Mouse (Mus musculus) lung, postnatal 14 days (tissue): Measurements from ENCODE around the gene Slc26a6.

ENCODE experiments used
- DNase-seq: peaks from one replicate; pipeline ENCODE4 v3.0.0; 2021

The Slc26a6 gene

DNA sequence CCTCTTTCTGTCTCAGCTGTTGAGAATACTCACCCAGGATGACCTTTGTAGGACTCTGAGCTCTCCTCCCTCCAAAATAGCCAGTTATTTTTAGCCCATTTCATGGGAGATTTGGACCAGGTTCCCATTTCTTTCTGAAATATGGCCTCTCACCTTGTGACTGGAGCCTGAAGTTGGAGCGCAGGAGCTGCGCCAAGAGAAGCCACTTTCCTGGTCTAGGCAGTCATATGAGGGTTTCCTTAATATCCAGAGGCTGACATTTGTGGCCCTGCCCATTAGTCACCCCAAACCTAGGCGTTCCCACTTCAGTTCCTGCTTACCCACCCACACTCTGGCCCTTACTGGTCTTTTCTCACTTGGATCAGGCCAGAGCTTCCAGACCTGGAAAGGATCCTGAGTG lies at the start of gene Slc26a6:
Slc26a6 (plus strand) TSS at position 308 of the 400 bp plus-strand sequence.
- DNase-seq, result no peak

DNA sequence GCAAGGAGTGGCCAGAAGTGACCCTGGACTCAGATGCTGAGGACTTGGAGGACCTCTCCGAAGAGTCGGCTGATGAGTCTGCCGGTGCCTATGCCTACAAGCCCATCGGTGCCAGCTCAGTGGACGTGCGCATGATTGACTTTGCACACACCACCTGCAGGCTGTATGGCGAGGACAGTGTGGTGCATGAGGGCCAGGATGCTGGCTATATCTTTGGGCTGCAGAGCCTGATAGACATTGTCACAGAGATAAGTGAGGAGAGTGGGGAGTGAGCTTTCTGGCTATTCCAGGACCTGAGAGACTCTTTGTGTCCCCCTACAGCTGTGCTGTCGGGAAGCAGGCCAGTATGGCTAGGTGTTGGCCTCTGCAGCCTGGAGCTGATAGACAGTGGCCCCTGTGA lies 47.3 kb upstream of the Slc26a6 start:
- DNase-seq, result no peak

- DNase-seq, result no peak
Observed at GRCm38 (mm10) chr9:108806379-108806778, 46.7 kb upstream of the Slc26a6 start.

- DNase-seq, result no peak
Observed at GRCm38 (mm10) chr9:108806831-108807230, 46.3 kb upstream of the Slc26a6 start.

DNA sequence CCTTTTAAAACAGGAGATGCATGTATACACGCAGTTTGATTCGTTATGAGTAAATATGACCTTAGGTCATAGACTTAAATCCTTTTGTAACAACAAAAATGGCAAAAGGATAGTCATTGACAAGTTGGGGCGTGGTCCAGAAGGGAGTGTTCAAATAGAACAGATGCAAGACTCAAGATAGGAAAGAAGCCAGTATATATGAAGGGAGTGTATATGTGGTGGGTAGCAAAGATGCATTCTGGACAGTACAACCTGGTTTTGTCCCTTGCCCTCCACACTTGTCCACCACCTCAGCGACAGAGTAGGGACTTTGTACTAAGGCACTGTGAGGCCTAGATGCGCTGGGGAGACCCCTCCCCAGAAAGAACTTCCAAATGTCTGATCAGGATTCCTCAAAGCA lies 45.4 kb upstream of the Slc26a6 start:
- DNase-seq, result no peak

GRCm38 (mm10) chr9:108808163-108808665 lies 44.9 kb upstream of the Slc26a6 start, which contains the start of gene Nckipsd:
Gene Nckipsd (plus strand): TSS chr9:108808368.
- DNase-seq, result peak; percentile 97

DNA sequence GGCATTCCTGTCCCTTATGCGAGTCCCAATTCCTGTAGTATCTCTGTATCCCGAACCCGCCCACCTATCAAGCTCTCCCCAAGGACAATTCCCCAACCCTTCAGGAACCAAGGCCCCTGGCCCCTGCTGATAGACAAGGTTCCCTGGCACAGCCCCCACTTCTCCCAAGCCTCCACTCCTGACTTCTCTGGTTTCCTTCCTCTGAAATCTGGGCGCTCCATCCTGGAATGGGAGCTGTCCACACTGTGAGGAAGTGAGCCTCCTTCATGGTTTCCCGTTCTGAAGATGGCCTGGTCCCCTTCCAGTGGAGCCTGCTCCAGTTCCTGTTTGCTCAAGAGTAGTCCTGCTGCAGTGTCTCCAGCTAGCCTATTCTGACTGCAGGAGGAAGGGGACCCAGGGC lies 43.9 kb upstream of the Slc26a6 start:
- DNase-seq, result peak; percentile 36

DNA sequence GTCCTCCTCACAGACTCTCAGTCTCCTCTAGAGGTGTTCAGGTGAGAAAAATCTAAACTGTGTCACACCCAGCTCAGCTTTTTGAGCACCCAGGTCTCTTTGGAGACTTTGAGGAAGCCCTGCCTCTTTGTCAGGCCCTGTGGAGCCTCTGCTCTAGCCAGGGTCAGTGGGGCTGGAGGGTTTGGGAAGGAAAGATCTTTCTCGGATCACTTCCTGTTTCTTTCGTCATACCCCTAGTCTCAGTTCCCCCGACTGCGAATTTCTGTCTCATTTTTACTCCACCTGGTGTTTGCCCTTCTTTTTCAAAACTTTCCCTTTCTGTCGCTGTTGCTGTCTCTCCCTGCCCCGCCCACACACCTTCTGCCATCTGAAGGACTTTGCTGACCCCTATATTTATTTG lies 43.4 kb upstream of the Slc26a6 start:
- DNase-seq, result no peak

DNA sequence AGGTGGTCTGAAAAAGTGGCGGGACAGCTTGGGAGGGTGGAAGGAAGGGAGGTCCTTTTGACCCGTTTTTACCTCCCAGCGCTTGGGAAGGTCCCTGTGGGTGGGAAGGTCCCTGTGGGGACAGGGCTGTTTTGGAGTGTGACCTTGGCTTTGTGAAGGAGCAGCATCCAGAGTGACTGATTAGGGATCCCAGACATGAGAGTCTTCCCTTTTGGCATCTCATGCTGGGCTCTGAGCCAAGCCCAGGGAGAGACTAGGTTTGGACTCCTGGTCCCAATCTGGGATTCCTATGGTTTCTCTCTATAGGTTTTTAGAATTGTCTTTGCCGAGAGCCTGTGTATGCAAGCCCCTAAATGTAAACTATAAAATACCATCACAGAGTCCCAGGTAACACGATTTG lies 42.6 kb upstream of the Slc26a6 start:
- no peak for DNase-seq

GRCm38 (mm10) chr9:108815557-108815956 lies 37.5 kb upstream of the Slc26a6 start:
- no peak for DNase-seq

DNA sequence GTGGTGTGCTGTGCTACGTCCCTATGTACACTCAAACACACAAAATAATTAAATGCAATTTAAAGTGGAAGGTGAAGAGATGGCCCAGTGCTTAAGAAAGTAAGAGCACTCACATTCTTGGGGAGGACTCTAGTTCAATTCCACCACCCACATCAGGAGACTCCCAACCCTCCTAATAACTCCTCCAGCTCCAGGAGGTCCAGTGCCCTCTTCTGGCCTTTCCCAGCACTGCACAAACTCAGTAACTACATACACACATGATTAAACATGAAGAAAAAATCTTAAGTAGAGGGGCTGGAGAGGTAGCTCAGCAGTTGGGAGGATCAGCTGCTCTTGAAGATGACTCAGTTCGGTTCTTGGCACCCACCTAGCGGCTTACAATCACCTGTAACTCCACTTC lies 33.6 kb upstream of the Slc26a6 start:
- DNase-seq, result peak; percentile 77

DNA sequence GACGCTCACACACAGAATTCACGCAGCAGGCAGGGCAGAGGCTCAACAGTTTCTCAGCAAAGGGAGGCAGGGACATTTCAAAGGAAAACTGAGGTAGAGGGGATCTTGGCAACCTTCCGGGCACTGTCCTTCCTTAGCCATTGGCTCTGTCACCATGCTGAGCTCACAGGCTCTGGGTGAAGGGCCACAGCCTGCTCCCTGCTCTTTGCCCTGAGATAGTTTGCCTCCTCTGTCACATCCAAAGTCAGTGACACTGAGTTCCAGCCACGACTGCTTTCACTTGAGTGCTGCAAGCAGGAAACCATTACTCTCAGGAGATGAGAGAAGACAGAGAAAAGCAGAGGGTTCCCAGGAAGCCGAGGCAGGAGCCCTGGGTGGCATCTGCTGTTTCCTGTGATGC lies 33.0 kb upstream of the Slc26a6 start:
- no peak for DNase-seq

GRCm38 (mm10) chr9:108824144-108824685 lies 28.9 kb upstream of the Slc26a6 start:
- no peak for DNase-seq

GRCm38 (mm10) chr9:108824755-108825413 lies 28.2 kb upstream of the Slc26a6 start:
- DNase-seq, result no peak

- DNase-seq, result no peak
Observed at GRCm38 (mm10) chr9:108825820-108826699, 27.0 kb upstream of the Slc26a6 start, which contains the start of gene Celsr3. Gene Celsr3 (plus strand): TSS chr9:108826320.

- peak; percentile 82 for DNase-seq
Observed at GRCm38 (mm10) chr9:108826700-108827340, 26.3 kb upstream of the Slc26a6 start.

DNA sequence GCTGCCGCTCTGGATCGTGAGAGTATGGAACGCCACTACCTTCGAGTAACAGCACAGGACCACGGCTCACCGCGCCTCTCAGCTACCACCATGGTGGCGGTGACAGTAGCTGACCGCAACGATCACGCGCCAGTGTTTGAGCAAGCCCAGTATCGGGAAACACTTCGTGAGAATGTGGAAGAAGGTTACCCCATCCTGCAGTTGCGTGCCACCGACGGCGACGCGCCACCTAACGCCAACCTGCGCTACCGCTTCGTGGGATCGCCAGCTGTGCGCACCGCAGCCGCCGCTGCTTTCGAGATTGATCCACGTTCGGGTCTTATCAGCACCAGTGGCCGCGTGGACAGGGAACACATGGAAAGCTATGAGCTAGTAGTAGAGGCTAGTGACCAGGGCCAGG lies 25.6 kb upstream of the Slc26a6 start:
- no peak for DNase-seq

DNA sequence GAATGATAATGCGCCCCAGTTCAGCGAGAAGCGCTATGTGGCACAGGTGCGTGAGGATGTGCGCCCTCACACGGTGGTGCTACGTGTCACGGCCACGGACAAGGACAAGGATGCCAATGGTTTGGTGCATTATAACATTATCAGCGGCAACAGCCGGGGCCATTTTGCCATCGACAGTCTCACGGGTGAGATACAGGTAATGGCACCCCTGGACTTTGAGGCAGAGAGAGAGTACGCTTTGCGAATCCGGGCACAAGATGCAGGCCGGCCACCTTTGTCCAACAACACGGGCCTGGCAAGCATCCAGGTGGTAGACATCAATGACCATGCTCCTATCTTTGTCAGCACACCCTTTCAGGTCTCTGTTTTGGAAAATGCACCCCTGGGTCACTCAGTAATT lies 25.2 kb upstream of the Slc26a6 start:
- DNase-seq, result no peak

DNA sequence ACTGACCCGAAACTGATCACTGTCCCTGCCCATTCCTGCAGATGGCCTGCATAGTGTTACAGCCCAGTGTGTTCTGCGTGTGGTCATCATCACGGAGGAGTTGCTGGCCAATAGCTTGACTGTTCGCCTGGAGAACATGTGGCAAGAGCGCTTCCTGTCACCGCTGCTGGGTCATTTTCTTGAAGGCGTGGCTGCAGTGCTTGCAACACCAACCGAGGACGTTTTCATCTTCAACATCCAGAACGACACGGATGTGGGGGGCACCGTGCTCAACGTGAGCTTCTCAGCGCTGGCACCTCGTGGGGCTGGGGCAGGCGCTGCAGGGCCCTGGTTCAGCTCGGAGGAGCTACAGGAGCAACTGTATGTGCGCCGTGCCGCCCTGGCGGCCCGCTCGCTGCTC lies 21.4 kb upstream of the Slc26a6 start:
- DNase-seq, result no peak

DNA sequence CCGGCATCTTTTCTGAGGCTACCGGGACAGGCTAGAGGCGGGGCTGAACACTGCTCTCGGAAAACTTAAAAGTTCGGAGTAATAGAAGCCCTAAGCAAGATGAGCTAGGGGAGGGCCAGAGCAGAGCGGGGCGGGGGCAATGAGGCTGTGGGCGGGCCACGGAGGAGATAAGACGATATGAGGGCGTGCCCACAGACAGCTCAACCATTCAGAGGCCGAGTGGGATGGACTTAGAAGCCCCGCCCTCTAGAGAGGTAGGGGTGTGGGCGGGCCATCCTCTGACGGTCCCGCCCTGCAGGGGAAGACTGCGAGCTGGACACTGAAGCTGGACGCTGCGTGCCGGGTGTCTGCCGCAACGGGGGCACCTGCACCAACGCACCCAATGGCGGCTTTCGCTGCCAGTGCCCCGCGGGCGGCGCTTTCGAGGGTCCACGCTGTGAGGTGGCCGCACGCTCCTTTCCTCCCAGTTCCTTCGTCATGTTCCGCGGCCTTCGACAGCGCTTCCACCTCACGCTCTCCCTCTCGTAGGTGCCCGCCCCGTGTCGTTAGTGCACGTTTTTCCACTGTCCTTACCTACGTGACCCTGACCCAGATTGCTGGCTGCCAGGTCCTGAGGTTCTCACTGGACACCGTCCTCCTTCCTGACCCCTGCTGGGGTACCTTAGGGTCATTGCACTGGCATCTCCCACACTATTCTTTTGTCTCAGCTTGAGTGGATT lies 20.5 kb upstream of the Slc26a6 start:
- peak; percentile 89 for DNase-seq

- peak; percentile 48 for DNase-seq
Observed at GRCm38 (mm10) chr9:108842989-108843388, 10.1 kb upstream of the Slc26a6 start.

GRCm38 (mm10) chr9:108845390-108845789 lies 7.7 kb upstream of the Slc26a6 start:
- no peak for DNase-seq
